Mouse (Mus musculus) brain, embryonic 14.5 days (tissue): Measurements from ENCODE around the gene Pde4b.

ENCODE experiments used
- CTCF ChIP-seq: fragments of 200-500 bp; IDR thresholded peaks from 2 replicates; pipeline ENCODE4 v1.5.1; 2012; ENCODE audit warnings: inconsistent platforms, mild to moderate bottlenecking, moderate library complexity, borderline replicate concordance; ENCODE audit not compliant: insufficient read depth, insufficient read length; ENCODE audit errors: extremely low read depth
- POLR2A ChIP-seq: fragments of 200-500 bp; IDR thresholded peaks from 2 replicates; pipeline ENCODE4 v1.6.1; 2012; ENCODE audit warnings: mild to moderate bottlenecking, inconsistent platforms, borderline replicate concordance; ENCODE audit not compliant: poor library complexity, insufficient read depth, insufficient read length, severe bottlenecking; ENCODE audit errors: extremely low read depth

- TF ChIP-seq POLR2A (no peak), CTCF (no peak)
These were observed 310.0 kb downstream of the Pde4b start for GRCm38 (mm10) chr4:102397334-102397733.
